Mouse (Mus musculus): ENCODE measurements around the gene Phf19.

Gene Phf19

DNA sequence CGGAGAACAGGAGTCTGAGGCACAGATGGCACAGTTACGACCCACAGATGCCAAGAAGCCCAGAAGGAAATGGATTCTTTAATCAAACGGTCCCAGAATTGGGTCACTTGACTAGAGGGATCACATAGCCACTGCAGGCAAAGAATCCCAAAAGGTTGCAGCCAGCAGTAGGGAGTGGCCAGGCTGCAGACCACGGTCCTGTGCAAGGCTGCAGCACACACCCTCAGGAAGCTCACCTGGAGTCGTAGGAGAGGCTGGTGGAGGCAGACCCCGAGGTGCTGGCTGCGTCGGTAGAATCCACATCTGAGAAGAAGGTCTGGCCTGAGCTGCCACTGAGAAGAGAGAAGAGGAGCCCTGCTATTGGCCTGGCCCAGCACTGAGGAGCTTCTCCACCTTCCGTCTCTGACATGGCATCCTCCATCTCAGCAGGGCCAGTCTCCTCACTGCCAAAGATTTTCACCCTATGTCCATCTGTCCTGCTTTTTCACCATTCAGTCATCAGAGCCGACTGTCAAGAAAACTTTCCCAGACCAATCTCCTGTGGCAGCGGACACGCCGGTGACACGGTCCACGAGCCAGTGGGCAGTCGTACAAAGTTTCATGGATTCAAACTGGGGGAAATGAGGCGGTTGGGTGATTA lies 16.9 kb downstream of the Phf19 start:
- no peak for DNase-seq (ENCODE audit: low read depth, low spot score)

DNA sequence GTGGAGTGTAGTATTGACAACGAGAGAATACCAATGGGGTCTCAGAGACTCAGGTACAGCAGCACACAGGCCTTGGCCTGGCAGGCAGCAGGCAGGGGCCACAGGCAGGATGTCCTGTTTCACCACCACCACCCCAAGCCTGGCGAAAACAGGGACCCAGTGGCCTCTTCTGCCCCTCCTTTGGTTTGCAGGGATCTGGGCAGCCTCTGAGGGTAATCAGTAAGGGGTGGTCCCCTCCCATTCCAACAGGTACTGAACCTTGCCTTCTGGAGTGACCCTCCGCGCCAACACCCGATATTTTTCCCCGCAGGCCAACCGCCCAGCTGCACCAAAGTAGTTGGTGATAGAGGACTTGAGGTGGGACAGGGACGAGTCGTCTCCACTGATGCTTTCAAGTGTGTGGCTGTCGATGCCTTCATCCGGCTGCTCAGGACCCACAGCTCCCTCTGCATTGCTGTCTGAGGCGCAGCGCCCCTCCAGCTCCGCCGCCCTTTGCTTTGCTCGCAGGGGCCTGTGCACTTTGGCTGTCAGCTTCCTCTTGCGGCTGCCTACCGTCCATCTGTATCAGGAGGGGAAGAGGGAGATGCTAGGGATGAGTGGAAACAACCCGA lies 18.2 kb downstream of the Phf19 start:
- no peak for DNase-seq (ENCODE audit: low read depth, low spot score)

DNA sequence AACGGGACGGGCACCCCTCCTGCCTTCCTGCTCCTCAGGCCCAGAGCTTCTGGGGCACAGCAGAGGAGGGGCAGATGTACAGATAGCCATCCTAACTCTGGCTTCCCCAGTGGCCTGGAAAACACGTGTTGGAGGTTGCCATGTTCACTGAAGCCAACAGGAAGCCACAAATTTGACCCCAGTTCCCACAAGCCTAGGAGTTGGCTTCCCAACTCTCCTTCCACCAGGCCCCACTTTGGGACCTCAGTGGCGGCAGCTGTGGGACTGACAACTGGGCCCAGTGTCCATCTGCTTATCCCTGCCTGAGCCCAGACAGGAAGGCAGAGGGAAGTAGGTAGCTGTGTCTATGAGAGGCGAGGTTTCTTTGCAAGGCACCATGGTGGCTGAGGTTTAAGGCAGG lies 19.9 kb downstream of the Phf19 start:
- no peak for DNase-seq (ENCODE audit: low read depth, low spot score)

DNA sequence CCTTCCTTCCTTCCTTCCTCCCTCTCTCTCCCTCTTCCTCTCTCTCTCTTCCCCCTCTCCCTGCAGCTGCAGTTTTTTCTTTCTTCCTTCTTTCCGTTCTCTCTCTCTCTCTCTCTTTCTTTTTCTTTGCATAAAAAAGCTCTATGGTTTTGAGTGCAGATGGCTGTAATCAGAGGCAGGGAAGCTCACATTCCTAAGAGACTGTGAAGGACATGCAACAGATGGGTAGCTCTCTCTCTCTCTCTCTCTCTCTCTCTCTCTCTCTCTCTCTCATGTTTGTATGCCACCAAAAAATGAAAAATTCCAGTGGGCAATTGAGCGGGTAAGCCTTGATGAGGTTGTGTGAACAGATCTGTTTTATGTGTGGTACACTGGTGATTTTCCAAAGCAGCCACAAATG lies 29.6 kb downstream of the Phf19 start:
- no peak for DNase-seq (ENCODE audit: low read depth, low spot score)

DNA sequence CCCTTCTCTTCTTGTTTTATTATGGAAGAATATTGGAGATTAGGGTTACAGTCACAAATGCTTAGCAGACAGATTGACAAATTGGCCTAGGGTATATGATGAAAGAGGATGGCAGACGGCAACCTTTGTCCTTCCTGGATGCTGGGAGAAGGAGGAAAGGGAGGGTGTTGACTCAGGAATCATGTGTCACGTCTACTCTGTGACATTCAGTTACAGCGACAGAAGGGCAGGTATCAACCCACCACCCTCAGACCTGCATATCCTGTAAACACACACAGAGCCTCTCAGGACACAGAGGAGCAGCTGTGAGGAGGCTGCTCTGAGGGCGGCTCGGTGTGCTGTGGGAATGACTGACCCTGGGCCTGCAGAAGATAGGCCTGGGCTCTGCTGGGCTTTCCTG lies 30.6 kb downstream of the Phf19 start:
- DNase-seq (ENCODE audit: low read depth, low spot score), result no peak

DNA sequence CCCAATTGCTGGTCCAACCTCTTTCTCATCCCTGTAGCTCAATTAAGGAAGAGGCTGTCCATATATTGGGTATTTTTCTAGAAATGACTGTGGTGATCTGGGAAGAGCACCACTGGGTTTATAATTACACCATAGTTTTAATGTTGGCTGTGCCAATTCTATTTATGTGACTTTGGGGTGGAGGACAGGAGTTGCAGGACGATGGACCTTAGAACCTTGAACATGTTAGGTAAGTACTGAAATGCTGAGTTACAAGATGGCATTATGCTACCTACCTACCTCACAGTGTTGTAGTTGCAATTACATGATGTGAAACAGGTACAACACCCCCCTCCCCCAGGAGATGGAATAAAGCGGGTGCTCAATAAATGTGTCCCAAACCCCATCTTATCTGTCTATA lies 31.1 kb downstream of the Phf19 start:
- DNase-seq (ENCODE audit: low read depth, low spot score), result no peak

DNA sequence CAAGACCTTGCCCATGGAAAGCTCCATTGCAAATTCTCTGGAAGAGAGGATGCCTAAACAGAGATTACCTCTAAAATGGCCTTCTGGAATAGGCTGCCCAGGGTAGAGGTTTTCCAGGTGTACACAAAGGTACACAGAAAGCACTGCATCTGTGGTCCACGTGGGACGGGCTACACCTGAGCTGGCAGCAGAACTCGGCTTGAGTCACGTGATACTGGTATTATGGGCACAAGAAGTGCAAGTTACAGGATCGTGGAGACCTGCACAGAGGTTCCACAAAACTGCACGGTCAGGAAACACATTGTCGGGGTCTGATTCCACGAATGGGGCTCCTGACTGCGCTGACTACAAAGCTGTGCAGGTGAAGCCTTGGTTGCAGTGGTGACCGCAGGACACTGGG lies 33.8 kb downstream of the Phf19 start:
- DNase-seq (ENCODE audit: low read depth, low spot score), result no peak

DNA sequence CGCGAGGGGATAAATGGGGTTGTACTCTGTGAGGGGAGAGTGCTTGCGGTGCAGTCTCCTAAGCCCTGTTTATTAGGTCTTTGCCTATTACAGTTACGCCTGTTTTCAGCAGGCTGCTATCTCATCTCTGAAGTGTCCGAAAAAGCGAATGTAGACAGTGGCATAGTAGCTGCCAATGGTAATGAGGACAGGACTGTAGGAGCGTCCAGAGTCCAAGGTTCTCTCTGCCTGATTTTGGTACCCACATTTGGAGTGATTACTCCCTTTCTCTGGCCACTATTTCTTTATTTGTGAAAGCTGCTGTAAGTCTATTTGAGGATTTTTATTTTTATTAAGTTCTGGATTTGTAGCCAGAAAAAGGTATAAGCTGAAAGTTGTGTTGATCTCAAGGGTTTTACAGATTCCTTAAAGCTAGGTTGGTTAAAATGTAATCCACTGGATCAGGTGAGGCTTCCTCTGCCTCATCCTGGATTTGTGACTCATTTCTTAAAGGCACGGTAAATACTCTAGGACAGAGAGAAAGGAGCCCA lies 38.9 kb downstream of the Phf19 start, which contains the start of gene Psmd5:
TSS of gene Psmd5 (minus strand) at position 153 of the 530 bp plus-strand sequence.
- no peak for DNase-seq (ENCODE audit: low read depth, low spot score)

DNA sequence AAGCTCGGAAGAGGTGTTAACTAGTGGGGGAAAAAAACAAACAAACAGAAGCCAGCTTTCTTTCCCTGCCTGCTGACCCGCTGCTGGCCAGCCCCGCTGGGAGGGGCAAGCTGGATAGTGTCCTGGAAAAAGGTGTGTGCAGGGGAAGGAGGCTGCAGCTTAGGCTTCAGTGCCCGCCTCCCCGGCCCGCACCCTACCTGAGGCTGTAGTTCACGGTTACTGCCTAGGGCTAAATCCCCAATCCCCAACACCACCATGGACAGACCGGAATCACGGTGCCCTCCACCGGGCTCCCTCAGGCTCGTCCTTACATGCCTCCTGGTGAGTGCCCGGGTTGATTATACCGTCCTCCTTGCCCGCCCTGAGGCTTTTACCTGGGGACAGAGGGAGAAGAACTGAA lies 39.6 kb downstream of the Phf19 start, which contains the start of gene Cutal:
TSS of gene Cutal (plus strand) at position 126 of the 400 bp plus-strand sequence.
- DNase-seq (ENCODE audit: low read depth, low spot score), result no peak

DNA sequence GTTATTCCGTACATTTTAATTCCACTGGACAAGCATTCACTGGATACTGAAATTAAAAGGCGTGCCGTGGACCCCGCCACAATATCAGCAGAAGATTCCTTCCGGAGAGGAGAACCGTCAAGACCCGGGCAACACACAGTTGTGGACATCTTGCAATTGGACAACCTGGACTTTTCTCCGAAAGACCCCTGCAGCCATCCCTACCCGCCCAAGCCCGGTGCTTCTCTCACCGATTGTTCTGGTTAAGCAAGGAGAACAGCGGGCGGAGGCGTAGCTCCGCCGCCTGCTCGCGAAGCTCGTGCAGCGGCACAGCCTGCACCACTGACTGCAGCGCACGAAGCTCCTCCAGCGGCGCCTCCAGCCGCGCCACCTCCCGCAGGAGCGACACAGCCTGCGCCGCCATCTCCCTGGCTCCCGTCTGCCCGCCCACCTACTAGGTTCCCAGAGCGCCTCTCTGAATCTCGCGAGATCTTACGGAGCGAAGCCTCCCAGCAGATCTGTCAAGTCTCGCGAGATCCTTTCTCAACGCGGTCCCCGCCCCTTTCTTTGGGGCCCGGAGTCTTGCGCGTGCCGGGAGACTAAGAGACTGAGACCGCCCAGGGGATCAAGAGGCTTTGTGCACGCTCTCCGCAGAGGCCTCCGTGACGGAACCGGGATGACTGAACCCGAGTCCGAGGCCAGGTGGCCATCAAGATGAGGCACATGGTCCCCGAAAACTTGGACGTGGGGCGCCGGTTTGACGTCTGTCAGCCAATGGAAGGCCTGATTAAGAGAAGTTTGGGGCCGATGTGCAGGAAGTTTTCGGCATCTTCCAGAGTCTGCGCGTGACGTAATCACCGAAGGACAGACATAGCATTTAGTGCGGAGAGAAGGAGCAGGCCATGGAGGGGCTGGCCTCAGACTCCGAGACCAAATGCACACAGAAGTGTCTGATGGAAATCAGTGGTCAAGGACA lies 43.0 kb downstream of the Phf19 start:
- DNase-seq (ENCODE audit: low read depth, low spot score), result peak; percentile 99

DNA sequence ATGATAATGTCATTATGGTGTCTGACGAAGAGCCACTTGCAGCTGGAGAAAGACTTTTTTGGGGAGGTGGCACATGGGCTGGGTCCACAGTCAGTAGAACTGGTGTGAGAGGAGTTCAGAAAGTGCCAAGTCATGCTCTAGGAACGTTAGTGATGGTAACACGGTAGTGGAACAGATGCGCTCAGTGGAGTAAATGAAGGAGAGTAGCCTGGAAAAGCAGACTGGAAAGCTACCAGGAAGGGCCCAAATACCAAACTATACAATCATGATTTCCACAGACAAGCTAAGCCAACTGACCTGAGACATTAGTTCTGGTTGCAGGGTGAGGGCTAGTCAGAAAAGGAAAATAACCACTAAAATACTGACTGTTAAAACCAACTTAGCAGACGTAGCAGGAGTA lies 44.1 kb downstream of the Phf19 start:
- DNase-seq (ENCODE audit: low read depth, low spot score), result no peak

DNA sequence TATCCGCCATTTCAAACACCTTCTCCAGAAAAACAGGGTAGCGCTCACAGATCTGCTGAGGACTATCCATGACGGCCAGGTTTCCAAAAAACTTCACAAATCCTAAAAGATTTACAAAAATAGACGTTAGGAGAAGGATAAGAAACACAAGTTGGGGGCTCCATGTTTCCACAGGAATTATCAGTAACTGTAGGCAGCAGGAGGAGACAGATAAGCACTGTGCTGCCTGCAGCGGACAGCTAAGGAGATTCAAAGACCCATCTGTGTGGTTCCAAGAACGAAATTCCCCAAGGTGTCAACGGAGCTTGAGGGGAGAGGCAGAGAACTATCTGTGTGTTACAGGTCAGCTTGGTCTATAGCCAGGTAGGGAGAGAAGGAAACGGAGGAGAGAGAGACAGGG lies 56.1 kb downstream of the Phf19 start:
- DNase-seq (ENCODE audit: low read depth, low spot score), result no peak

DNA sequence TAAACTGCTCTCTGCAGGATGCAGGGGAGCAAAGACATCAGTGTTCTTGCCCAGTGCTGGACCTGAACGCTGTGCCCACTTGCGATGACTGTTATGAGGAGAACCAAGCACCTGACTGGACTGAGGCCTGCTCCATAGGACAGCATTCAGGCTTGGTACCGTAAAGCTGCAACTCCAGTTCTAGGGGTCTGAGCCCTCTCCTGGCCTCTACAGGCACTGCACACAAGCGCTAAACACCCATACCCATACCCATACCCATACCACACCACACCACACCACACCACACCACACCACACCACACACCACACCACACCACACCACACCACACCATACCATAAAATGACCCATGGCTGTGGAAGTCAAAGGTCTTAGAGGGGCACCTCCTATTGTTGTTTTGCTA lies 58.6 kb downstream of the Phf19 start:
- DNase-seq (ENCODE audit: low read depth, low spot score), result no peak

DNA sequence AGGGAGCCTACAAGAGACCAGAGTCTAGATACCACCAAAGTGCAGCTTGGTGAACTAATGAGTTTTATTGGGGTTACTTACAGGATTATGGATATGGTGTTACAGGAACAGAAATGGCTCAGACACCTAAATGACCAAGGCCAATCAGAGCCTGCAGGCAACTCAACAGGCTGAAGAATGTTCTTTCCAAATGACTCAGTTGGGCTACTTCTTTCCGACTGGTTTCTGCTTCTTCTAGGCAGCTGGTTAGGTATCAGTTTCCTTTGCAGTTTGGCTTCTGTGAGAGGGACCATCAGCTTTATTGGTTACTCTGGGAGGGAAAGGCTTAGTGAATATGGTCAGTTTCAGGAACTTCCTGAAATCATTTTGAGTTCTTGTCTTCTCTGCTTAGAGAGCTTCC lies 66.1 kb downstream of the Phf19 start:
- no peak for DNase-seq (ENCODE audit: low read depth, low spot score)

Data from embryo, embryonic 11.5 days (tissue).